Mouse (Mus musculus) liver, postnatal 0 days (tissue): ENCODE measurements around the gene Gm20388.

ENCODE experiments used
- CTCF ChIP-seq: sonication (generic); IDR thresholded peaks from 2 replicates; pipeline ENCODE4 v1.5.1; 2016; ENCODE audit warnings: antibody characterized with exemption, low read depth
- EP300 ChIP-seq: IDR thresholded peaks from 2 replicates; pipeline ENCODE4 v1.6.1; 2016; ENCODE audit warnings: antibody characterized with exemption, low read depth, mild to moderate bottlenecking

GRCm38 (mm10) chr8:122349357-122350297 is 2439.0 kb downstream of the Gm20388 start:
- peak; percentile 83 for TF ChIP-seq EP300
- peak; percentile 24; the same call in 1 of the 2 replicates for TF ChIP-seq CTCF
